Mouse (Mus musculus) C2C12 (cell line): Measurements from ENCODE around the gene Akr1c19.

Source experiments
- CEBPB ChIP-seq: IDR thresholded peaks from one replicate; pipeline ENCODE4 v1.6.1; 2011; ENCODE audit warnings: low read depth, mild to moderate bottlenecking, control low read depth, moderate library complexity
- CTCF ChIP-seq: IDR thresholded peaks from one replicate; pipeline ENCODE4 v1.5.1; 2011; ENCODE audit not compliant: control insufficient read depth, insufficient read depth, insufficient read length
- MAX ChIP-seq: IDR thresholded peaks from one replicate; pipeline ENCODE4 v1.6.1; 2011; ENCODE audit warnings: mild to moderate bottlenecking, control low read depth
- MYOD1 ChIP-seq: IDR thresholded peaks from one replicate; pipeline ENCODE4 v1.6.1; 2011; ENCODE audit warnings: low read depth; ENCODE audit not compliant: control insufficient read depth, insufficient read length
- USF1 ChIP-seq: IDR thresholded peaks from one replicate; pipeline ENCODE4 v1.6.1; 2011; ENCODE audit warnings: low read depth, mild to moderate bottlenecking, control low read depth, moderate library complexity

DNA sequence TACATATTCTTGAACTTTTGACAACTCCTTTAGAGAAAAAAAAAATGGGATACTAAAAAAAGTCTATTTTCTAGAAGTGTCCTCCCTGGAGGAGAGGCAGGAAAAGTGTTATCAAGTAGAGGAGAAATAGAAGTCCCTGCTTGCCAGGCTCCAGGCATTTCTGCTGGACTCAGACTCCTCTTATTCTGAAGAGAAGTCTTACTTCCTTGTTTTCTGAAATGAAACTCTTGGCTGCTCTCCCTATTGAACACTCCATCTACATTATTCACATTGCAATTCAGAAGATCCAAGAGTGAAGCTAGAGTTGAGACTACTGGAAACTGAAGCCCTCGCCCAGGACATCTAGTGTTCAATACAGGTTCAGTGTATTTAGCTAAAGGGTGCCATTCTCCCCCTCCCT lies at the start of gene Akr1c19:
- TF ChIP-seq CTCF (no peak), USF1 (no peak), CEBPB (no peak), MAX (no peak), MYOD1 (no peak)
